Mouse (Mus musculus): ENCODE measurements at regions not wholly inside any gene's neighbourhood (a gene's known extent, or its start where the extent isn't known, plus 50 kb on each side); places are given as distances from the start of the nearest gene placed in this dataset.

GRCm38 (mm10) chr17:48795773-48796172 is 136.4 kb upstream of the Lrfn2 start:
- TF ChIP-seq REST (IDR thresholded peaks at IDR 0.05; ENCODE audit: insufficient read depth, insufficient read length) (no peak), POLR2A (IDR thresholded peaks at IDR 0.05; ENCODE audit: insufficient read length, low read depth) (no peak), TCF3 (IDR thresholded peaks at IDR 0.05; ENCODE audit: insufficient read length, low read depth) (no peak), USF1 (IDR thresholded peaks at IDR 0.05; ENCODE audit: low read depth) (no peak), CEBPB (IDR thresholded peaks at IDR 0.05; ENCODE audit: insufficient read depth, poor library complexity, severe bottlenecking) (no peak), MYOG (IDR thresholded peaks at IDR 0.05; ENCODE audit: control insufficient read depth in 1 of 3, insufficient read depth in 1 of 3, insufficient read length in 2 of 3, low read depth in 2 of 3) (no peak), MYOD1 (IDR thresholded peaks at IDR 0.05; ENCODE audit: control insufficient read depth in 1 of 3, insufficient read length in 2 of 3, low read depth in 2 of 3) (no peak), TCF12 (IDR thresholded peaks at IDR 0.05; ENCODE audit: insufficient read depth, poor library complexity, severe bottlenecking) (no peak)
